Mouse (Mus musculus): ENCODE measurements around the gene Mecom. TPM values are rescaled to one million over a fixed set of nuclear protein-coding genes. Genes with fewer than 3 reads are reported as not detected.

Gene Mecom
- polyA plus RNA-seq, 1 experiment from 2014 or later, result 22.4 TPM

- peak overlapping the region; percentile 18; the same call in 1 of the 2 replicates for H3K4me3 ChIP-seq (ENCODE audit: low read depth, low read length)
Observed at GRCm38 (mm10) chr3:30219891-30220290, 327.9 kb downstream of the Mecom start.

GRCm38 (mm10) chr3:30219190-30219884 lies 328.5 kb downstream of the Mecom start:
- Histone ChIP-seq H3K27me3 (replicated peaks; ENCODE audit: insufficient read depth, low read length) (no peaks in the 10 kb centered on the region), H3K4me1 (ENCODE audit: insufficient read depth, low read depth, low read length) (peaks cover 5% of the 10 kb centered on the region; the same call in 1 of the 2 replicates), H3K4me3 (ENCODE audit: low read depth, low read length) (peak overlapping the region; percentile 18; the same call in 1 of the 2 replicates), H3K27ac (ENCODE audit: low read length) (no peak overlapping the region), H3K4me2 (replicated peaks; ENCODE audit: low read depth, low read length) (peak overlapping the region; percentile 47), H3K36me3 (ENCODE audit: insufficient read depth, low read length) (no peaks in the 10 kb centered on the region), H3K9me3 (ENCODE audit: low read length) (no peaks in the 10 kb centered on the region), H3K9ac (replicated peaks; ENCODE audit: low read depth) (no peak overlapping the region)
- ATAC-seq, result peak; percentile 26; the same call in 1 of the 2 replicates
- peak; percentile 32 for DNase-seq (ENCODE audit: low spot score)
- WGBS, result 7% methylated on average over 21 of the region's 21 CpGs
- TF ChIP-seq EP300 (IDR thresholded peaks at IDR 0.05) (peak; percentile 38; the same call in 1 of the 2 replicates), CTCF (IDR thresholded peaks at IDR 0.05) (no peak)

More at GRCm38 (mm10) chr3:30219891-30220290, 327.9 kb downstream of the Mecom start:
- no peak overlapping the region for H3K27ac ChIP-seq (ENCODE audit: low read length)
- TF ChIP-seq CTCF (IDR thresholded peaks at IDR 0.05) (no peak), EP300 (IDR thresholded peaks at IDR 0.05) (no peak)
- peaks cover 5% of the 10 kb centered on the region; the same call in 1 of the 2 replicates for H3K4me1 ChIP-seq (ENCODE audit: insufficient read depth, low read depth, low read length)
- no peak overlapping the region for H3K9ac ChIP-seq (replicated peaks; ENCODE audit: low read depth)
- no peaks in the 10 kb centered on the region for H3K27me3 ChIP-seq (replicated peaks; ENCODE audit: insufficient read depth, low read length)
- DNase-seq (ENCODE audit: low spot score) (no peak), ATAC-seq (no peak)
- peak overlapping the region; percentile 47 for H3K4me2 ChIP-seq (replicated peaks; ENCODE audit: low read depth, low read length)
- H3K9me3 ChIP-seq (ENCODE audit: low read length), result no peaks in the 10 kb centered on the region
- no peaks in the 10 kb centered on the region for H3K36me3 ChIP-seq (ENCODE audit: insufficient read depth, low read length)
- 40% methylated on average over 8 of the region's 8 CpGs for WGBS

- WGBS, result 43% methylated on average over 4 of the region's 4 CpGs
- H3K4me3 ChIP-seq (ENCODE audit: low read depth, low read length), result no peak overlapping the region
- H3K36me3 ChIP-seq (ENCODE audit: insufficient read depth, low read length), result no peaks in the 10 kb centered on the region
- TF ChIP-seq EP300 (IDR thresholded peaks at IDR 0.05) (no peak), CTCF (IDR thresholded peaks at IDR 0.05) (no peak)
- DNase-seq (ENCODE audit: low spot score) (no peak), ATAC-seq (no peak)
- H3K4me2 ChIP-seq (replicated peaks; ENCODE audit: low read depth, low read length), result no peak overlapping the region
- no peak overlapping the region for H3K9ac ChIP-seq (replicated peaks; ENCODE audit: low read depth)
- no peak overlapping the region for H3K27ac ChIP-seq (ENCODE audit: low read length)
- H3K4me1 ChIP-seq (ENCODE audit: insufficient read depth, low read depth, low read length), result peaks cover 4% of the 10 kb centered on the region
- no peaks in the 10 kb centered on the region for H3K9me3 ChIP-seq (ENCODE audit: low read length)
- no peaks in the 10 kb centered on the region for H3K27me3 ChIP-seq (replicated peaks; ENCODE audit: insufficient read depth, low read length)
Observed at GRCm38 (mm10) chr3:30214607-30215006, 333.2 kb downstream of the Mecom start.

GRCm38 (mm10) chr3:30213540-30214170 lies 334.2 kb downstream of the Mecom start:
- Histone ChIP-seq H3K4me1 (ENCODE audit: insufficient read depth, low read depth, low read length) (peaks cover 4% of the 10 kb centered on the region; the same call in 1 of the 2 replicates), H3K4me2 (replicated peaks; ENCODE audit: low read depth, low read length) (no peak overlapping the region), H3K9ac (replicated peaks; ENCODE audit: low read depth) (no peak overlapping the region), H3K27ac (ENCODE audit: low read length) (no peak overlapping the region), H3K27me3 (replicated peaks; ENCODE audit: insufficient read depth, low read length) (no peaks in the 10 kb centered on the region), H3K9me3 (ENCODE audit: low read length) (no peaks in the 10 kb centered on the region), H3K36me3 (ENCODE audit: insufficient read depth, low read length) (no peaks in the 10 kb centered on the region), H3K4me3 (ENCODE audit: low read depth, low read length) (no peak overlapping the region)
- DNase-seq (ENCODE audit: low spot score) (no peak), ATAC-seq (no peak; the same call in 1 of the 2 replicates)
- TF ChIP-seq CTCF (IDR thresholded peaks at IDR 0.05) (no peak), EP300 (IDR thresholded peaks at IDR 0.05) (no peak)
- 45% methylated on average over 7 of the region's 7 CpGs for WGBS

- Histone ChIP-seq H3K27me3 (replicated peaks; ENCODE audit: insufficient read depth, low read length) (no peaks in the 10 kb centered on the region), H3K9me3 (ENCODE audit: low read length) (no peaks in the 10 kb centered on the region), H3K27ac (ENCODE audit: low read length) (no peak overlapping the region), H3K4me1 (ENCODE audit: insufficient read depth, low read depth, low read length) (peaks cover 4% of the 10 kb centered on the region; the same call in 1 of the 2 replicates), H3K4me2 (replicated peaks; ENCODE audit: low read depth, low read length) (no peak overlapping the region), H3K4me3 (ENCODE audit: low read depth, low read length) (no peak overlapping the region), H3K9ac (replicated peaks; ENCODE audit: low read depth) (no peak overlapping the region), H3K36me3 (ENCODE audit: insufficient read depth, low read length) (no peaks in the 10 kb centered on the region)
- TF ChIP-seq EP300 (IDR thresholded peaks at IDR 0.05) (no peak), CTCF (IDR thresholded peaks at IDR 0.05) (no peak)
- no peak for DNase-seq (ENCODE audit: low spot score)
- ATAC-seq, result no peak
- WGBS, result 45% methylated on average over 3 of the region's 3 CpGs
Observed at GRCm38 (mm10) chr3:30212802-30213201, 335.0 kb downstream of the Mecom start.

GRCm38 (mm10) chr3:30209131-30209530 lies 338.7 kb downstream of the Mecom start:
- Histone ChIP-seq H3K36me3 (ENCODE audit: insufficient read depth, low read length) (no peaks in the 10 kb centered on the region), H3K4me1 (ENCODE audit: insufficient read depth, low read depth, low read length) (peaks cover 8% of the 10 kb centered on the region; the same call in 1 of the 2 replicates), H3K9me3 (ENCODE audit: low read length) (no peaks in the 10 kb centered on the region), H3K27me3 (replicated peaks; ENCODE audit: insufficient read depth, low read length) (no peaks in the 10 kb centered on the region), H3K4me2 (replicated peaks; ENCODE audit: low read depth, low read length) (no peak overlapping the region), H3K4me3 (ENCODE audit: low read depth, low read length) (no peak overlapping the region), H3K9ac (replicated peaks; ENCODE audit: low read depth) (no peak overlapping the region), H3K27ac (ENCODE audit: low read length) (no peak overlapping the region)
- TF ChIP-seq CTCF (IDR thresholded peaks at IDR 0.05) (peak; percentile 34; the same call in 1 of the 2 replicates), EP300 (IDR thresholded peaks at IDR 0.05) (no peak)
- no peak for DNase-seq (ENCODE audit: low spot score)
- ATAC-seq, result no peak
